Mouse (Mus musculus): Measurements from ENCODE around the gene Sp1. TPM values are rescaled to one million over a fixed set of nuclear protein-coding genes. Genes with fewer than 3 reads are reported as not detected.

Gene Sp1
- total and polyA plus RNA-seq, 3 experiments, result 16.3 to 92.3 (median 47.2) TPM

DNA sequence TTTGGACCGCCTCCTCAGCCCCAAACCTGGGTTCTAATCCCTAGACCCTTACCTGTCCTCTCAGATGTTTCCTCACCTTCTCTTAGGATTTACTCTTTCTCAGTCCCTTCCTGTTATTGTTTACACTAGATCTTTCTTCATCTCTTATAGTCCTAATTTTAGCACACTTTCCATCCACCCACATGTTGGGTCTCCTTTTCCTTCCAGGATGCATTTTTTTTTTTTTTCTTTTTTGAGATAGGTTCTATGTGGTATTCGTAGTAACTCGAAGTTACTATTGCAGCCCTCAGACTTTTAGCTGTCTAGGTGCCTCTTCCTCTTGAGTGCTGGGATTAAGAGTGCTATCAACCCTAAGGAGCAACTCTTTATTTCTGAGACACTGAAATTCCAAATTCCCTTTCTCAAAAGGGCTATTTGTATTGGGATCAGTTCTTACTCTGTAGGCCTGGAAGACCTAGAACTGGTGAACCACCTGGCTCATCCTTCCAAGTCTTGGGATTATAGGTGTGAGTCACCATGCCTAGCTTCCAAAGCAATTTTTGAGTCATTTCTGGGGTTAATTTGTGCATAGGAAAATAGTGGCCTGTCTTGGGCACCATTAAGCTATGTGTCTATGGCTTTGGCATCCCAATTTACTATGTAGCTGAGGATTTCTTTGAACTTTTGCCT lies 1.1 kb downstream of the Sp1 start:
- peaks cover 38% of the 10 kb centered on the region for H3K79me2 ChIP-seq (ENCODE audit: control insufficient read depth, insufficient read depth, low read length, poor library complexity)
- no peak for DNase-seq (ENCODE audit: low read depth, low spot score)
- TF ChIP-seq SMC3 (IDR thresholded peaks at IDR 0.05; ENCODE audit: low read depth, low read length), result no peak
- TF ChIP-seq POLR2A (IDR thresholded peaks at IDR 0.05; ENCODE audit: control insufficient read depth in 1 of 2, insufficient read depth in 1 of 2, low read depth in 1 of 2, low read length in 2 of 2, poor library complexity in 1 of 2), result 0 out of 4 replicates have a peak, but pooled peaks of 1 of the 2 experiments have one; percentile 6
- TF ChIP-seq UBTF (IDR thresholded peaks at IDR 0.05; ENCODE audit: borderline replicate concordance, insufficient read depth, low read depth, low read length), result no peak
- TF ChIP-seq MAFK (IDR thresholded peaks at IDR 0.05; ENCODE audit: borderline replicate concordance, low read depth, low read length), result no peak
- peak; percentile 73; the same call in 1 of the 2 replicates for TF ChIP-seq ZNF384 (IDR thresholded peaks at IDR 0.05; ENCODE audit: low read depth, low read length)
- H3K9ac ChIP-seq (ENCODE audit: control insufficient read depth, low read depth, low read length, poor library complexity, severe bottlenecking), result peak overlapping the region; percentile 65
- H3K27me3 ChIP-seq (ENCODE audit: control insufficient read depth in 1 of 2, insufficient read depth in 2 of 2, low read length in 2 of 2), result no peaks in the 10 kb centered on the region
- peaks cover 8 to 41% of the 10 kb centered on the region in 2 experiments for H3K36me3 ChIP-seq (ENCODE audit: control insufficient read depth in 1 of 2, insufficient read depth in 2 of 2, low read length in 2 of 2)
- H3K4me1 ChIP-seq (ENCODE audit: control insufficient read depth in 1 of 2, insufficient read depth in 2 of 2, low read length in 2 of 2), result peaks cover 5 to 21% of the 10 kb centered on the region in 2 experiments; a peak in 3 of 4 replicates
- H3K9me3 ChIP-seq (replicated peaks; ENCODE audit: insufficient read depth, low read length), result no peaks in the 10 kb centered on the region
- peak overlapping the region; percentile 50 to 59 for H3K4me3 ChIP-seq (ENCODE audit: control insufficient read depth in 1 of 2, insufficient read depth in 1 of 2, low read depth in 2 of 2, low read length in 2 of 2)
- H3K27ac ChIP-seq (ENCODE audit: control insufficient read depth, low read depth, low read length), result peak overlapping the region; percentile 44

DNA sequence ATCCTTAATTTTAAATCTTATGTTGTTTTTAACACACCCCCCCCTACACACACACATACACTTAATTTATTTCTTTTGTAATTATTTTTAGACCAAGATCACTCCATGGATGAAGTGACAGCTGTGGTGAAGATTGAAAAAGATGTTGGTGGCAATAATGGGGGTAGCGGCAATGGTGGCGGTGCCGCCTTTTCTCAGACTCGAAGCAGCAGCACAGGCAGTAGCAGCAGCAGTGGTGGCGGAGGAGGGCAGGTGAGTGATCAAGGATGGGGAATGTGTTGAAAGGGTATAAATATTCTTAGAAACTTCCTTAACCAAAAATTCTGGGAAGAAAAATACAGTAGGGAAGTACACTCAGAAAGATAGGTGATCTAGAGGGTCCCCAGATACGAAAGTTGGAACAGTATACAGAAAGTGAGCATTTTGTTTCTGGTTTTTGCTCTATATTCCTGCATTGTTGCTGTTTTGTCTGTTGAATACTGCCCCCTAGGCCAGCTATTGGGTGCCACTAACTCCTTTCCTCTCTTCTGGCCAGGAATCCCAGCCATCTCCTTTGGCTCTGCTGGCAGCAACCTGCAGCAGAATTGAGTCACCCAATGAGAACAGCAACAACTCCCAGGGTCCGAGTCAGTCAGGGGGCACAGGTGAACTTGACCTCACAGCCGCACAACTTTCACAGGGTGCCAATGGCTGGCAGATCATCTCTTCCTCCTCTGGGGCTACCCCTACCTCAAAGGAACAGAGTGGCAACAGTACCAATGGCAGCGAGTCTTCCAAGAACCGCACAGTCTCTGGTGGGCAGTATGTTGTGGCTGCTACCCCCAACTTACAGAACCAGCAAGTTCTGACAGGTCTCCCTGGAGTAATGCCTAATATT lies 2.0 kb downstream of the Sp1 start:
- peaks cover 8 to 44% of the 10 kb centered on the region in 2 experiments for H3K36me3 ChIP-seq (ENCODE audit: control insufficient read depth in 1 of 2, insufficient read depth in 2 of 2, low read length in 2 of 2)
- DNase-seq (ENCODE audit: low read depth, low spot score), result no peak
- H3K4me1 ChIP-seq (ENCODE audit: control insufficient read depth in 1 of 2, insufficient read depth in 2 of 2, low read length in 2 of 2), result peaks cover 5 to 21% of the 10 kb centered on the region in 2 experiments; a peak in 3 of 4 replicates
- H3K4me3 ChIP-seq (ENCODE audit: control insufficient read depth in 1 of 2, insufficient read depth in 1 of 2, low read depth in 2 of 2, low read length in 2 of 2), result no peak overlapping the region
- H3K9me3 ChIP-seq (replicated peaks; ENCODE audit: insufficient read depth, low read length), result no peaks in the 10 kb centered on the region
- H3K79me2 ChIP-seq (ENCODE audit: control insufficient read depth, insufficient read depth, low read length, poor library complexity), result peaks cover 43% of the 10 kb centered on the region
- no peak overlapping the region for H3K27ac ChIP-seq (ENCODE audit: control insufficient read depth, low read depth, low read length)
- H3K27me3 ChIP-seq (ENCODE audit: control insufficient read depth in 1 of 2, insufficient read depth in 2 of 2, low read length in 2 of 2), result no peaks in the 10 kb centered on the region
- H3K9ac ChIP-seq (ENCODE audit: control insufficient read depth, low read depth, low read length, poor library complexity, severe bottlenecking), result no peak overlapping the region
- TF ChIP-seq CTCF (IDR thresholded peaks at IDR 0.05 in 2 of 3, conservative IDR thresholded peaks at IDR 0.05 in 1 of 3; ENCODE audit: control insufficient read depth in 1 of 3, insufficient read depth in 1 of 3, low read depth in 2 of 3, low read length in 3 of 3, poor library complexity in 1 of 3, severe bottlenecking in 1 of 3), result peak in 2 of 3 experiments; percentile 16 to 18; a peak in 2 of 6 replicates
- TF ChIP-seq CHD1 (IDR thresholded peaks at IDR 0.05; ENCODE audit: low read depth, low read length), result no peak
- TF ChIP-seq HCFC1 (IDR thresholded peaks at IDR 0.05; ENCODE audit: low read depth, low read length), result no peak
- TF ChIP-seq NELFE (IDR thresholded peaks at IDR 0.05; ENCODE audit: low read depth, low read length), result peak; percentile 13; the same call in 1 of the 2 replicates
- no peak for TF ChIP-seq RCOR1 (IDR thresholded peaks at IDR 0.05; ENCODE audit: low read depth, low read length)

DNA sequence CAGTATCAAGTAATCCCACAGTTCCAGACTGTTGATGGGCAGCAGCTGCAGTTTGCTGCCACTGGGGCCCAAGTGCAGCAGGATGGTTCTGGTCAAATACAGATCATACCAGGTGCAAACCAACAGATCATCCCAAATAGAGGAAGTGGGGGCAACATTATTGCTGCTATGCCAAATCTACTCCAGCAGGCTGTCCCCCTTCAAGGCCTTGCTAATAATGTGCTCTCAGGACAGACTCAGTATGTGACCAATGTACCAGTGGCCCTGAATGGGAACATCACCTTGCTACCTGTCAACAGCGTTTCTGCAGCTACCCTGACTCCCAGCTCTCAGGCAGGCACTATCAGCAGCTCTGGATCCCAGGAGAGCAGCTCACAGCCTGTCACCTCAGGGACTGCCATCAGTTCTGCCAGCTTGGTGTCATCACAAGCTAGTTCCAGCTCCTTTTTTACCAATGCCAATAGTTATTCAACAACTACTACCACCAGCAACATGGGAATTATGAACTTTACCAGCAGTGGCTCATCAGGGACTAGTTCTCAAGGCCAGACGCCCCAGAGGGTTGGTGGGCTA lies 2.7 kb downstream of the Sp1 start:
- Histone ChIP-seq H3K9me3 (replicated peaks; ENCODE audit: insufficient read depth, low read length) (no peaks in the 10 kb centered on the region), H3K4me1 (ENCODE audit: control insufficient read depth in 1 of 2, insufficient read depth in 2 of 2, low read length in 2 of 2) (peaks cover 5 to 21% of the 10 kb centered on the region in 2 experiments; a peak in 3 of 4 replicates), H3K36me3 (ENCODE audit: control insufficient read depth in 1 of 2, insufficient read depth in 2 of 2, low read length in 2 of 2) (peaks cover 11 to 44% of the 10 kb centered on the region in 2 experiments), H3K9ac (ENCODE audit: control insufficient read depth, low read depth, low read length, poor library complexity, severe bottlenecking) (no peak overlapping the region), H3K79me2 (ENCODE audit: control insufficient read depth, insufficient read depth, low read length, poor library complexity) (peaks cover 46% of the 10 kb centered on the region), H3K4me3 (ENCODE audit: control insufficient read depth in 1 of 2, insufficient read depth in 1 of 2, low read depth in 2 of 2, low read length in 2 of 2) (no peak overlapping the region), H3K27ac (ENCODE audit: control insufficient read depth, low read depth, low read length) (no peak overlapping the region), H3K27me3 (ENCODE audit: control insufficient read depth in 1 of 2, insufficient read depth in 2 of 2, low read length in 2 of 2) (no peaks in the 10 kb centered on the region)
- TF ChIP-seq POLR2AphosphoS2 (IDR thresholded peaks at IDR 0.05; ENCODE audit: low read length) (no peak), EP300 (IDR thresholded peaks at IDR 0.05; ENCODE audit: low read depth in 1 of 2, low read length in 2 of 2) (0 out of 4 replicates have a peak, but pooled peaks of 1 of the 2 experiments have one; percentile 27), POLR2AphosphoS5 (IDR thresholded peaks at IDR 0.05; ENCODE audit: borderline replicate concordance, low read depth, low read length) (no peak), TAL1 (IDR thresholded peaks at IDR 0.05; ENCODE audit: low read length) (peak; percentile 59), ETS1 (IDR thresholded peaks at IDR 0.05; ENCODE audit: low read depth, low read length) (no peak), E2F4 (IDR thresholded peaks at IDR 0.05; ENCODE audit: borderline replicate concordance, low read depth, low read length) (no peak), ZKSCAN1 (IDR thresholded peaks at IDR 0.05; ENCODE audit: low read depth, low read length) (no peak), NRF1 (IDR thresholded peaks at IDR 0.05; ENCODE audit: insufficient read depth, low read depth, low read length, poor library complexity, severe bottlenecking) (no peak), ELF1 (IDR thresholded peaks at IDR 0.05; ENCODE audit: low read depth, low read length) (no peak)
- peak; percentile 63 for DNase-seq (ENCODE audit: low read depth, low spot score)
